Mouse (Mus musculus) stomach, postnatal 0 days (tissue): ENCODE results near the gene Csnk2a2. TPM values are rescaled to one million over a fixed set of nuclear protein-coding genes. Genes with fewer than 3 reads are reported as not detected.

Experiments used
- ATAC-seq: fragments of 200-750 bp; cut with Nextera tagmentation; 2 replicates; pipeline ENCODE4 v1.8.0; 2017; ENCODE audit not compliant: low FRiP score, low TSS enrichment
- DNase-seq: peaks from one replicate; pipeline ENCODE4 v3.0.0-alpha.2; 2016; ENCODE audit warnings: low spot score
- H3K27ac ChIP-seq: fragments of 300-500 bp; sonication (generic); replicated peaks from 2 replicates; pipeline ENCODE4 v1.5.1; 2014; ENCODE audit warnings: mild to moderate bottlenecking, control low read depth
- H3K27me3 ChIP-seq: fragments of 300-500 bp; sonication (generic); 2 replicates; pipeline ENCODE4 v1.6.1; 2014; ENCODE audit warnings: low read length; ENCODE audit not compliant: control insufficient read depth, insufficient read depth
- H3K36me3 ChIP-seq: fragments of 300-500 bp; sonication (generic); 2 replicates; pipeline ENCODE4 v1.6.1; 2014; ENCODE audit warnings: low read length, mixed read lengths; ENCODE audit not compliant: control insufficient read depth, insufficient read depth
- H3K4me1 ChIP-seq: fragments of 300-500 bp; sonication (generic); replicated peaks from 2 replicates; pipeline ENCODE4 v1.6.1; 2014; ENCODE audit warnings: antibody characterized with exemption; ENCODE audit not compliant: control insufficient read depth, insufficient read depth
- H3K4me2 ChIP-seq: fragments of 300-500 bp; sonication (generic); replicated peaks from 2 replicates; pipeline ENCODE4 v1.6.1; 2014; ENCODE audit warnings: low read depth, mild to moderate bottlenecking, control low read depth, moderate library complexity
- H3K4me3 ChIP-seq: fragments of 300-500 bp; sonication (generic); 2 replicates; pipeline ENCODE4 v1.5.1; 2014; ENCODE audit warnings: low read depth, low read length, control low read depth
- H3K9ac ChIP-seq: fragments of 300-500 bp; sonication (generic); 2 replicates; pipeline ENCODE4 v1.6.1; 2014; ENCODE audit warnings: mild to moderate bottlenecking, low read length, control low read depth, mixed read lengths
- H3K9me3 ChIP-seq: fragments of 300-500 bp; sonication (generic); 2 replicates; pipeline ENCODE4 v1.6.1; 2016; ENCODE audit warnings: low read length; ENCODE audit not compliant: control insufficient read depth
- CTCF ChIP-seq: IDR thresholded peaks from 2 replicates; pipeline ENCODE4 v1.5.1; 2016; ENCODE audit warnings: antibody characterized with exemption, low read depth, mild to moderate bottlenecking, moderate library complexity
- EP300 ChIP-seq: optimal IDR thresholded peaks from 2 replicates; pipeline ENCODE3; 2016; ENCODE audit warnings: antibody characterized with exemption
- WGBS: fragments of 180-500 bp; shearing (Covaris S2); extraction: QIAGEN DNeasy Blood & Tissue Kit; methylation state at CpG from one replicate; pipeline ENCODE4 v1.1.7; 2014; 5-methylcytosine and 5-hydroxymethylcytosine counted together
- polyA plus RNA-seq: library from polyadenylated mRNA; unstranded; fragments of >200 nt; fragmentation: Nextera tagmentation; extraction: Ambion mirVana; gene quantifications from 2 replicates; pipeline ENCODE4 v1.2.1, GENCODE M21; 2015

Gene Csnk2a2
- polyA plus RNA-seq, 1 experiment from 2014 or later: 7.9 TPM

GRCm38 (mm10) chr8:95504835-95505234 is 15.0 kb upstream of the Csnk2a2 start:
- Histone ChIP-seq H3K4me2 (no peak overlapping the region), H3K4me3 (no peak overlapping the region), H3K27me3 (no peaks in the 10 kb centered on the region), H3K4me1 (no peaks in the 10 kb centered on the region), H3K9ac (no peak overlapping the region), H3K27ac (no peak overlapping the region), H3K9me3 (no peaks in the 10 kb centered on the region), H3K36me3 (no peaks in the 10 kb centered on the region)
- TF ChIP-seq EP300: no peak
- TF ChIP-seq CTCF: no peak
- 76% methylated on average over 5 of the region's 5 CpGs for WGBS
- DNase-seq (no peak), ATAC-seq (no peak)

- DNase-seq (no peak), ATAC-seq (no peak)
- TF ChIP-seq CTCF (no peak), EP300 (no peak)
- no peak overlapping the region for H3K4me3 ChIP-seq
- H3K9me3 ChIP-seq: no peaks in the 10 kb centered on the region
- no peaks in the 10 kb centered on the region for H3K4me1 ChIP-seq
- no peak overlapping the region for H3K9ac ChIP-seq
- H3K4me2 ChIP-seq: no peak overlapping the region
- no peaks in the 10 kb centered on the region for H3K36me3 ChIP-seq
- 78% methylated on average over 7 of the region's 7 CpGs for WGBS
- H3K27ac ChIP-seq: no peak overlapping the region
- no peaks in the 10 kb centered on the region for H3K27me3 ChIP-seq
Observed at GRCm38 (mm10) chr8:95502431-95502830, 12.6 kb upstream of the Csnk2a2 start.

GRCm38 (mm10) chr8:95500436-95500835 is 10.6 kb upstream of the Csnk2a2 start:
- ATAC-seq (no peak), DNase-seq (no peak)
- Histone ChIP-seq H3K4me2 (no peak overlapping the region), H3K4me1 (no peaks in the 10 kb centered on the region; the same call in 1 of the 2 replicates), H3K9me3 (no peaks in the 10 kb centered on the region), H3K27ac (no peak overlapping the region), H3K27me3 (no peaks in the 10 kb centered on the region), H3K9ac (no peak overlapping the region), H3K36me3 (no peaks in the 10 kb centered on the region), H3K4me3 (no peak overlapping the region)
- no peak for TF ChIP-seq EP300
- no peak for TF ChIP-seq CTCF
- 96% methylated on average over 5 of the region's 5 CpGs for WGBS

GRCm38 (mm10) chr8:95499266-95500064 is 9.6 kb upstream of the Csnk2a2 start:
- Histone ChIP-seq H3K4me3 (no peak overlapping the region), H3K4me1 (no peaks in the 10 kb centered on the region; the same call in 1 of the 2 replicates), H3K27ac (no peak overlapping the region), H3K27me3 (no peaks in the 10 kb centered on the region), H3K36me3 (no peaks in the 10 kb centered on the region), H3K9me3 (no peaks in the 10 kb centered on the region), H3K4me2 (no peak overlapping the region), H3K9ac (no peak overlapping the region)
- DNase-seq (no peak), ATAC-seq (no peak)
- 58% methylated on average over 4 of the region's 4 CpGs for WGBS
- TF ChIP-seq EP300 (no peak), CTCF (no peak)

- 57% methylated on average over 3 of the region's 3 CpGs for WGBS
- no peaks in the 10 kb centered on the region for H3K9me3 ChIP-seq
Observed at GRCm38 (mm10) chr8:95497821-95498220, 8.0 kb upstream of the Csnk2a2 start.

GRCm38 (mm10) chr8:95496420-95496819 is 6.6 kb upstream of the Csnk2a2 start:
- H3K36me3 ChIP-seq: no peaks in the 10 kb centered on the region
- no peaks in the 10 kb centered on the region for H3K9me3 ChIP-seq
- WGBS: 15% methylated on average over 3 of the region's 3 CpGs
- no peak for ATAC-seq
- H3K4me3 ChIP-seq: no peak overlapping the region
- H3K4me1 ChIP-seq: no peaks in the 10 kb centered on the region; the same call in 1 of the 2 replicates
- TF ChIP-seq EP300: no peak
- TF ChIP-seq CTCF: no peak
- H3K27me3 ChIP-seq: no peaks in the 10 kb centered on the region
- H3K9ac ChIP-seq: no peak overlapping the region
- no peak for DNase-seq
- no peak overlapping the region for H3K27ac ChIP-seq
- no peak overlapping the region for H3K4me2 ChIP-seq

More at GRCm38 (mm10) chr8:95497821-95498220, 8.0 kb upstream of the Csnk2a2 start:
- 0 out of 2 replicates have a peak, but pooled peaks have one; percentile 26 for ATAC-seq
- H3K4me2 ChIP-seq: no peak overlapping the region
- H3K4me1 ChIP-seq: no peaks in the 10 kb centered on the region; the same call in 1 of the 2 replicates
- TF ChIP-seq CTCF: no peak
- no peak for TF ChIP-seq EP300
- no peaks in the 10 kb centered on the region for H3K36me3 ChIP-seq
- H3K9ac ChIP-seq: no peak overlapping the region
- H3K4me3 ChIP-seq: no peak overlapping the region
- H3K27me3 ChIP-seq: no peaks in the 10 kb centered on the region
- H3K27ac ChIP-seq: no peak overlapping the region
- no peak for DNase-seq
